Comparison of ENCODE assay signal across 13 mouse cellular contexts in the genomic region with DNA sequence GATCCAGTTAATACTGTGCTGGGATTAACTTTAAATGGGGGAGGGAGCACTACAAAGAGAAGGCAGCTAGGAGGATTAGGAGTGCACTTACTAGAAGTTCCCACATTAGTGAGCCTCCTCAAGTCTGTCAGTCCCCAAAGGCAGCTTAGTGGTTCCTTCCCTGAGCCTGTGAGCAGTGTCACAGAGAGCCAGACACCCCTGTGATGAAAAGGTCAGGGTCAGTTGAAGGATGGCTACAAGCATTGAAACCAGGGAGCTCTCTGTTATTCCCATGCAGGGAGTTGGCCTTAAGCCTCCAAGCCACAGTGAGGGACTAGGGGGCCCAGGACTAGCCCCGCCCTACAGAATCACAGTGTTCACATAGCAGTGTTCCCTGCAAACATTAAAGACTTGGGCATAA.
"Had no signal": no experiment of that assay in that cellular context is flagged by ENCODE, and none has a peak within 500 bp of the region (broad histone marks: within the 10 kb centered on the region; RNA-seq: fewer than 3 reads in every experiment).

No protein-coding gene starts in this region.

- H3K27ac ChIP-seq: limb, embryonic 15.5 days; liver, embryonic 12.5 days; neural tube, embryonic 12.5 days had no signal

- H3K4me2 ChIP-seq: limb, embryonic 15.5 days; liver, embryonic 12.5 days; lung, embryonic 14.5 days; neural tube, embryonic 12.5 days had no signal

- H3K9ac ChIP-seq: limb, embryonic 15.5 days; liver, embryonic 12.5 days; lung, embryonic 14.5 days; neural tube, embryonic 12.5 days had no signal

- H3K36me3 ChIP-seq: limb, embryonic 15.5 days; liver, embryonic 12.5 days; neural tube, embryonic 12.5 days had no signal

- H3K4me1 ChIP-seq: limb, embryonic 15.5 days; liver, embryonic 12.5 days; neural tube, embryonic 12.5 days had no signal

- H3K4me3 ChIP-seq: limb, embryonic 15.5 days; liver, embryonic 12.5 days; neural tube, embryonic 12.5 days had no signal

- H3K9me3 ChIP-seq: limb, embryonic 15.5 days; liver, embryonic 12.5 days; neural tube, embryonic 12.5 days had no signal

- H3K27me3 ChIP-seq: limb, embryonic 15.5 days; liver, embryonic 12.5 days; neural tube, embryonic 12.5 days had no signal

- ATAC-seq: liver, embryonic 12.5 days had no signal

- DNase-seq: kidney, postnatal 25 days; layer of hippocampus, adult 9-11 months; layer of hippocampus, postnatal 36 days; lung, embryonic 14.5 days; lung, postnatal 10 days; lung, postnatal 4 days; midbrain, embryonic 14.5 days; right cerebral cortex, adult 18-20 months; right cerebral cortex, postnatal 25 days; thymus, postnatal 36 days had no signal
